Mouse (Mus musculus) bone marrow macrophage, adult 2 months (primary cell): Measurements from ENCODE around the gene Diaph3.

ENCODE experiments used
- CTCF ChIP-seq: IDR thresholded peaks from 2 replicates; pipeline ENCODE4 v1.5.1; 2012; ENCODE audit warnings: low read depth, mild to moderate bottlenecking, low read length, moderate library complexity
- POLR2A ChIP-seq: IDR thresholded peaks from 2 replicates; pipeline ENCODE4 v1.6.1; 2012; ENCODE audit warnings: mild to moderate bottlenecking, low read depth, low read length, borderline replicate concordance

- TF ChIP-seq POLR2A (no peak), CTCF (no peak)
Measured at GRCm38 (mm10) chr14:86635052-86635451, 506.0 kb downstream of the Diaph3 start.
